Mouse (Mus musculus): ENCODE measurements around the gene Hoxc8.

The Hoxc8 gene

DNA sequence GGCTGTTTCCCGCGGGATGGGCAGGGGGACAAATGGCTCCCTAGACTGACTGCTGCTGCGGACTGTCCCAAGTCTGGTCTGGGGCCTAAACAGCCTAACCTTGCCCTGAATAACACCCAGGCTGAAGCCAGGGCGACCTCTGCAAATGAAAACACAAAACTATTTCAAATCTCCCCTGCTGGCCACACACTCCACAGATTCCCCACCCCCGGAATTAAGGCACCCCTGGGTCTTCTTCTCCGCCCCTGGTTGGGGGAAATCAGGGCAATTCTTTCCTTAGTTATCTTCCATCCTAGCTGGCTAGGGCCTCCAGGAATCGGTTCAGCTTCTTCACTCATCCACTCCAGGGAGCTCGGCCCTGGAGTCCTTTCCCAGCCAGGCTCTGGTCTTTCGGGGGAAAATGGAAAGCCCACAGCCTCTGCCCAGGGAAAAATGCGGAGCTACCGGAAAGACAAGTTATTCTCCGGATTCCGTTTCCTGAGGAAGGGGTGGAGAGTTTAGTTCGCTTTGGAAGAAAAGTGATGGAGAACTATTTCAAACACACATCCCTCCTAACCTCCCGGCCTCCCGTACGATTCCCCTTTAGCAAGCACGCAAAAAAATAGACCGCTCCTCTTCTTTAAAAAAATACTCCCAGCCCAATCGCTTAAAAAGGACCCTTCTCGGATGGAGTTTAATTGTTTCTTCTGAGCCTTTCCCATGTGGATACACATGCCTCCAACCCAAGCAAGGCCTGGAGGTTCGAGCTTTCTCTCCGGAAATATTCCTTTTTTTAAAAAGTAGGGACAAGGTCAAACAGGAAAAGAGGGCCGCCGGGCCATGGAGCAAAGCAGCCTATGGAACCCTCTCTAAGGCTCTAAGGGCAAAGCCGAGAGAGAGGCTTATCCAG is 25.2 kb upstream of the Hoxc8 start:
- no peak for DNase-seq

- peak; percentile 83 for DNase-seq
Observed at GRCm38 (mm10) chr15:102965892-102966775, 24.3 kb upstream of the Hoxc8 start.

DNA sequence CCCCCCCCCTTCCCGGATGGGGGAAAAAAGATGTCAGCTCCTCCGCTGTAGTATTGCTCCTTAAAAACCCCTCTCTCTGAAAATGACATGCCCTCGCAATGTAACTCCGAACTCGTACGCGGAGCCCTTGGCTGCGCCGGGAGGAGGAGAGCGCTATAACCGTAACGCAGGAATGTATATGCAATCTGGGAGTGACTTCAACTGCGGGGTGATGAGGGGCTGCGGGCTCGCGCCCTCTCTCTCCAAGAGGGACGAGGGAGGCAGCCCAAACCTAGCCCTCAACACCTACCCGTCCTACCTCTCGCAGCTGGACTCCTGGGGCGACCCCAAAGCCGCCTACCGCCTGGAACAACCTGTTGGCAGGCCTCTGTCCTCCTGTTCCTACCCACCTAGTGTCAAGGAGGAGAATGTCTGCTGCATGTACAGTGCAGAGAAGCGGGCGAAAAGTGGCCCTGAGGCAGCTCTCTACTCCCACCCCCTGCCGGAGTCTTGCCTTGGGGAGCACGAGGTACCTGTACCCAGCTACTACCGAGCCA is 23.6 kb upstream of the Hoxc8 start, which contains the start of gene Hoxc10:
TSS of gene Hoxc10 (plus strand) at position 21 of the 536 bp plus-strand sequence.
- DNase-seq, result no peak

- DNase-seq, result no peak
Observed at GRCm38 (mm10) chr15:102967312-102967510, 23.2 kb upstream of the Hoxc8 start, which contains the start of gene Hoxc5. Gene Hoxc5, plus strand, starts transcription at chr15:102967443.

GRCm38 (mm10) chr15:102967511-102968397 is 22.7 kb upstream of the Hoxc8 start:
- no peak for DNase-seq

DNA sequence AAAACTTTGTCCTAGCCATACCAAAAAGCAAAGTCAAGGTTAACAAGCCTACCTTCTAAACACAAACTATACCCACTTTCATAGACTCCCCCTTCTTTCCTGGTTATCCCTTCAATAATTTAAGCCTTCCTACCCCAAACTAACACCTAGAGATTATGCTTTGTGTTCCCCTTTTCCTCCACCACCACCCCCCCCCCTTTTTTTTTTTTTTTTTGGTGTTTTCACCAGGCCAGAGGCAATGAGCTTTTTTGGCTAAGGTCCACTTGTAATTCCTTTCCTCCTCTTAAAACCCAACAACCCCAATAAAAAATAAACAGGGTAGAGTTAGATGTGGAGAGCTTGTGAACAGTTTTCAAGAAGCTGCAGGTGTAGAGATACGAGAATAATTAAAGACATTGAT is 21.1 kb upstream of the Hoxc8 start:
- DNase-seq, result no peak

- DNase-seq, result peak; percentile 34
Observed at GRCm38 (mm10) chr15:102970740-102971139, 19.7 kb upstream of the Hoxc8 start.

DNA sequence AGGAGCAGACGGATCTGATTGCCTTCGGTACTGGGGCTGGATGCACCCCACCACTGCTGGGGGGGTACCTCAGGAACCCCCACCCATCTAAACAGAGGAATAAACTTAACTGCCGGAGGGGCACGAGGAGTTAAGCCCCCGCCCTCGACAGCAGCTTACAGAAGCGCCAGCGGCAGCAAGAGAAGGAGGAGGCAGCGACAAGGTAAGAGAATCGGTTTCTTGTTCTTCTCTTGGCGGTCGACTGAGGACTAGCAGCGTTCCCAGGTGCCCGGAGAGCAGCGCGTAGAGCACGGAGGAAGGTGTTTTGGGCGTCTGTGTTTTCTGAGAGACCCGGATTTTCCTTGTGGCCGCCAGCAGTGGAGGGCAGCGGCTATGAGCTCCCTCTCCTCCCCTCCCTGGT is 18.2 kb upstream of the Hoxc8 start:
- DNase-seq, result no peak

DNA sequence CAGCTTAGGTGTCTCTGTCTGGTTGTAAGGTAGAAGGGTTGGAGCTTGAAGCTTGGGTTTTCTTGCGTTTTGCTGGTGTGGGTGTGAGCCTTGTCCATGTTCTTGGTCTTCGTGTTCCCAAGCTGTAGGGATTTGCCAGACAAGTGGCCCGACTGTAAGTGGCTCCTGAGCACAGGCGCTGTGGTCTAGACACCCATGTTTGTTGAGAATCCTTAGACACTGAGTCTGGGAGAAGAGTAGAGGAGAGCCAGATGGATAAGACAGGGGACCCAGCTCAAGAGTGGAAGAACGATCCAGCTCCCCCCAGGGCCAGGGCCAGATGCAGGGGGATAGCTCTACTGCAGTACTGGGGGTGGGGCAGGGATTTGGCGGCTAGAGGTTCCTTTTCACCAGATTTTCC is 17.7 kb upstream of the Hoxc8 start:
- no peak for DNase-seq

- DNase-seq, result no peak
Observed at GRCm38 (mm10) chr15:102975034-102975433, 15.4 kb upstream of the Hoxc8 start.

DNA sequence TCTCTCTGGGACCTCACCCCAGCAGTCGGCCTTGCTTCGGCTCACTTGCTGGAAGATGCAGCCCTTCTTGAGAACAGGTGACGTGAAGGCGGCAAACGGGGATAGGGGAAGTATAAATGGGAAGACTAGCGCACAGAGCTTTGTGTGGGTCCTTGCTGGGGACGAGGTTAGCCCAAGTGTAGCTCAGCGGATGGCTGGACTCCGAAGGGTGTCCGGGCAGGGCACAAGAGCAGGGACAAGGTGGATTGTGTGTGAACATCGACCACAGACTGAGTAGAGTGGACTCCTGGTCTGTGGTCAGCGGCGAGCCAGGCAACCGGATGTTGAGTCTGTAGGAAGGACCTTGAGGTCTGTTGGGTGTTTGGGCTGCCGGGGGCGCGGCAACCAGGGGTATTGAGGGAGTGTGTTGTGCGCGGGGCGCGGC is 14.7 kb upstream of the Hoxc8 start:
- no peak for DNase-seq

- no peak for DNase-seq
Observed at GRCm38 (mm10) chr15:102976171-102976570, 14.2 kb upstream of the Hoxc8 start, which contains the start of gene Hoxc9. Gene Hoxc9, plus strand, starts transcription at chr15:102976439.

GRCm38 (mm10) chr15:102976631-102977422 is 13.6 kb upstream of the Hoxc8 start:
- DNase-seq, result no peak

- no peak for DNase-seq
Observed at GRCm38 (mm10) chr15:102977423-102977974, 12.9 kb upstream of the Hoxc8 start.

- DNase-seq, result no peak
Observed at GRCm38 (mm10) chr15:102978615-102979515, 11.5 kb upstream of the Hoxc8 start.

- DNase-seq, result no peak
Observed at GRCm38 (mm10) chr15:102979936-102980335, 10.5 kb upstream of the Hoxc8 start.

DNA sequence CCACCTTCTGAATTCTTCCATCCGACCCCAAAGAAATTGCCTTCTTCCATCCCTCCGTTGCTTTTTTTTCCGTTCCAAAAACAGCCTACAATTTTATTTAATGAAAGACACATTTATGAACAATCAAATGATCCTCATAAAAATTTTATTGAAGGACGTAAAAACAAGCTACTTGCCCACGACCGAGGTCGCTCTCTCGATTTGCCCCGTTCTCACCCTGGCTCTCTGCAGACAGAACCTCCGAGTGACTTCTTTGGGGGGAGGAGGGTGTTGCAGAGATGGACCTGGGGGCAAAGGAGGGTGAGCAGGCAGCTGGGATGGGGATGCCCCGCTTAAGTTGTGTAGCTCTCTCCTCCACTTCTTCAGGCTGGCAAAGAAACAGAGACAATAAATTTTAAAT is 10.1 kb upstream of the Hoxc8 start:
- DNase-seq, result no peak

- no peak for DNase-seq
Observed at GRCm38 (mm10) chr15:102980912-102981311, 9.5 kb upstream of the Hoxc8 start.

DNA sequence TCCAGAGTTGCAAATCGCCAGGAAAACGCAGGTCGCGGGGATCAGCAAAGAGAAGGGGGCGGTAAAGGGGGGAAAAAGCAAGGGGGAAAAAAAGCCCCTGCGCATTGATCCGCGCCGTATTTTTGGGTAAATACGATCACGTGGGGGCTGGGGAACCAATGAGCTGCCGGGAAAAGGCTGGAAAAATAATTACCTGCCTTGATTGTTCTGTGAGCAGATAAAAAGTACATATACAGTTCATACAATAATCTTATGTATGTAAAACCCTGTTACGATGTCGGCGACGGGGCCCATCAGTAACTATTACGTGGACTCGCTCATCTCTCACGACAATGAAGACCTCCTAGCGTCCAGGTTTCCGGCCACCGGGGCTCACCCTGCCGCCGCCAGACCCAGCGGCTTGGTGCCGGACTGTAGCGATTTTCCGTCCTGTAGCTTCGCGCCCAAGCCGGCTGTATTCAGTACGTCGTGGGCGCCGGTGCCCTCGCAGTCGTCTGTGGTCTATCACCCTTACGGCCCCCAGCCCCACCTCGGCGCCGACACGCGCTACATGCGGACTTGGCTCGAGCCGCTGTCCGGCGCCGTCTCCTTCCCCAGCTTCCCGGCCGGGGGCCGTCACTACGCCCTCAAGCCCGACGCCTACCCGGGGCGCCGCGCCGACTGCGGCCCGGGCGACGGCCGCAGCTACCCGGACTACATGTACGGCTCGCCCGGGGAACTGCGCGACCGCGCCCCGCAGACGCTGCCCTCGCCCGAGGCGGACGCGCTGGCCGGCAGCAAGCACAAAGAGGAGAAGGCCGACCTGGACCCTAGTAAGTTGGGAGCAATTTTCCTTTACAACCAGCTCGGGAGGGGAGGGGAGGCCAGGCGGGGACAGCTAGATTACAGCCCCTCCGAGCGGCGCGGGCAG is 8.8 kb upstream of the Hoxc8 start:
- DNase-seq, result no peak

All from thymus, postnatal 4 days (tissue).